Mouse (Mus musculus) liver, postnatal 0 days (tissue): ENCODE measurements around the gene Pkd1. TPM values are rescaled to one million over a fixed set of nuclear protein-coding genes. Genes with fewer than 3 reads are reported as not detected.

ENCODE experiments used
- ATAC-seq: fragments of 200-750 bp; cut with Nextera tagmentation; 2 replicates; pipeline ENCODE4 v1.8.0; 2017; ENCODE audit warnings: mild to moderate bottlenecking, moderate library complexity
- DNase-seq: peaks from one replicate; pipeline ENCODE4 v3.0.0-alpha.2; 2016
- H3K27ac ChIP-seq: fragments of 300-500 bp; sonication (generic); 2 replicates; pipeline ENCODE4 v1.5.1; 2014; ENCODE audit warnings: antibody characterized with exemption, moderate library complexity, mild to moderate bottlenecking, low read depth
- H3K27me3 ChIP-seq: fragments of 300-500 bp; sonication (generic); 2 replicates; pipeline ENCODE4 v1.6.1; 2014; ENCODE audit warnings: low read length, control low read depth, mixed read lengths; ENCODE audit not compliant: insufficient read depth
- H3K36me3 ChIP-seq: fragments of 300-500 bp; sonication (generic); replicated peaks from 2 replicates; pipeline ENCODE4 v1.6.1; 2014; ENCODE audit warnings: mild to moderate bottlenecking, control low read depth, low read length, moderate library complexity, mixed read lengths; ENCODE audit not compliant: insufficient read depth
- H3K4me1 ChIP-seq: fragments of 300-500 bp; sonication (generic); 2 replicates; pipeline ENCODE4 v1.6.1; 2014; ENCODE audit warnings: antibody characterized with exemption, mild to moderate bottlenecking, control low read depth; ENCODE audit not compliant: insufficient read depth
- H3K4me2 ChIP-seq: fragments of 300-500 bp; sonication (generic); 2 replicates; pipeline ENCODE4 v1.6.1; 2014; ENCODE audit warnings: low read depth, mild to moderate bottlenecking, low read length, moderate library complexity, mixed read lengths
- H3K4me3 ChIP-seq: fragments of 300-500 bp; sonication (generic); 2 replicates; pipeline ENCODE4 v1.5.1; 2014; ENCODE audit warnings: low read depth, low read length
- H3K9ac ChIP-seq: fragments of 300-500 bp; sonication (generic); replicated peaks from 2 replicates; pipeline ENCODE4 v1.6.1; 2014; ENCODE audit warnings: mild to moderate bottlenecking, moderate library complexity
- H3K9me3 ChIP-seq: fragments of 300-500 bp; sonication (generic); 2 replicates; pipeline ENCODE4 v1.6.1; 2016; ENCODE audit warnings: mild to moderate bottlenecking, control low read depth, low read length, mixed read lengths
- CTCF ChIP-seq: sonication (generic); IDR thresholded peaks from 2 replicates; pipeline ENCODE4 v1.5.1; 2016; ENCODE audit warnings: antibody characterized with exemption, low read depth
- EP300 ChIP-seq: IDR thresholded peaks from 2 replicates; pipeline ENCODE4 v1.6.1; 2016; ENCODE audit warnings: antibody characterized with exemption, low read depth, mild to moderate bottlenecking
- WGBS: fragments of 180-500 bp; shearing (Covaris S2); extraction: QIAGEN DNeasy Blood & Tissue Kit; methylation state at CpG from one replicate; pipeline ENCODE4 v1.1.7; 2014; ENCODE audit not compliant: insufficient replicate concordance; 5-methylcytosine and 5-hydroxymethylcytosine counted together
- polyA plus RNA-seq: library from polyadenylated mRNA; unstranded; fragments of >200 nt; fragmentation: Nextera tagmentation; extraction: Ambion mirVana; gene quantifications from 2 replicates; pipeline ENCODE4 v1.2.1, GENCODE M21; 2015

Gene Pkd1
- polyA plus RNA-seq, 1 experiment from 2014 or later, result 2.8 TPM

GRCm38 (mm10) chr17:24548921-24549617, 565 bp upstream of the Pkd1 start:
- no peaks in the 10 kb centered on the region for H3K36me3 ChIP-seq
- peak overlapping the region; percentile 82 for H3K4me3 ChIP-seq
- H3K27ac ChIP-seq, result peak overlapping the region; percentile 90
- under 1% methylated on average over 23 of the region's 23 CpGs for WGBS
- ATAC-seq, result peak; percentile 20
- no peaks in the 10 kb centered on the region for H3K27me3 ChIP-seq
- H3K4me2 ChIP-seq, result peak overlapping the region; percentile 100
- H3K9ac ChIP-seq, result peak overlapping the region; percentile 60
- no peak for TF ChIP-seq EP300
- TF ChIP-seq CTCF, result no peak
- peaks cover 18% of the 10 kb centered on the region for H3K4me1 ChIP-seq
- no peaks in the 10 kb centered on the region for H3K9me3 ChIP-seq
- DNase-seq, result peak; percentile 83

- Histone ChIP-seq H3K9me3 (no peaks in the 10 kb centered on the region), H3K4me3 (peak overlapping the region; percentile 82), H3K4me1 (peaks cover 18% of the 10 kb centered on the region), H3K9ac (peak overlapping the region; percentile 81), H3K27me3 (no peaks in the 10 kb centered on the region), H3K27ac (peak overlapping the region; percentile 92), H3K36me3 (no peaks in the 10 kb centered on the region), H3K4me2 (peak overlapping the region; percentile 100)
- 3% methylated on average over 44 of the region's 44 CpGs for WGBS
- TF ChIP-seq EP300 (no peak), CTCF (no peak)
- DNase-seq, result peak; percentile 80
- ATAC-seq, result peak; percentile 70
Measured at GRCm38 (mm10) chr17:24550416-24551049, 899 bp downstream of the Pkd1 start.

GRCm38 (mm10) chr17:24551050-24551444, 1.4 kb downstream of the Pkd1 start:
- ATAC-seq (no peak), DNase-seq (no peak)
- H3K4me2 ChIP-seq, result peak overlapping the region; percentile 100
- H3K27me3 ChIP-seq, result no peaks in the 10 kb centered on the region
- peak overlapping the region; percentile 81 for H3K9ac ChIP-seq
- TF ChIP-seq CTCF (no peak), EP300 (no peak)
- H3K27ac ChIP-seq, result no peak overlapping the region
- H3K4me1 ChIP-seq, result peaks cover 18% of the 10 kb centered on the region
- WGBS, result 62% methylated on average over 3 of the region's 3 CpGs
- H3K9me3 ChIP-seq, result no peaks in the 10 kb centered on the region
- H3K36me3 ChIP-seq, result no peaks in the 10 kb centered on the region
- H3K4me3 ChIP-seq, result peak overlapping the region; percentile 82

GRCm38 (mm10) chr17:24557091-24557490, 7.5 kb downstream of the Pkd1 start:
- Histone ChIP-seq H3K9ac (no peak overlapping the region), H3K27ac (no peak overlapping the region), H3K9me3 (no peaks in the 10 kb centered on the region), H3K27me3 (no peaks in the 10 kb centered on the region), H3K36me3 (no peaks in the 10 kb centered on the region), H3K4me1 (peaks cover 3% of the 10 kb centered on the region; the same call in 1 of the 2 replicates), H3K4me3 (no peak overlapping the region), H3K4me2 (no peak overlapping the region)
- TF ChIP-seq CTCF (no peak), EP300 (no peak)
- 85% methylated on average over 7 of the region's 7 CpGs for WGBS
- no peak for DNase-seq
- no peak for ATAC-seq

- WGBS, result 62% methylated on average over 4 of the region's 4 CpGs
- Histone ChIP-seq H3K4me1 (peaks cover 3% of the 10 kb centered on the region; the same call in 1 of the 2 replicates), H3K4me3 (no peak overlapping the region), H3K36me3 (no peaks in the 10 kb centered on the region), H3K9ac (no peak overlapping the region), H3K9me3 (no peaks in the 10 kb centered on the region), H3K27ac (peak overlapping the region; percentile 67), H3K27me3 (no peaks in the 10 kb centered on the region), H3K4me2 (no peak overlapping the region)
- DNase-seq (no peak), ATAC-seq (no peak)
- TF ChIP-seq CTCF (no peak), EP300 (no peak)
Measured at GRCm38 (mm10) chr17:24558600-24559099, 9.0 kb downstream of the Pkd1 start.

GRCm38 (mm10) chr17:24559146-24559545, 9.5 kb downstream of the Pkd1 start:
- no peak for DNase-seq
- ATAC-seq, result peak; percentile 38; the same call in 1 of the 2 replicates
- H3K36me3 ChIP-seq, result no peaks in the 10 kb centered on the region
- H3K9ac ChIP-seq, result no peak overlapping the region
- no peak overlapping the region for H3K4me2 ChIP-seq
- H3K9me3 ChIP-seq, result no peaks in the 10 kb centered on the region
- H3K4me1 ChIP-seq, result peaks cover 3% of the 10 kb centered on the region; the same call in 1 of the 2 replicates
- no peak overlapping the region for H3K4me3 ChIP-seq
- 75% methylated on average over 3 of the region's 3 CpGs for WGBS
- H3K27me3 ChIP-seq, result no peaks in the 10 kb centered on the region
- peak overlapping the region; percentile 67 for H3K27ac ChIP-seq
- no peak for TF ChIP-seq CTCF
- no peak for TF ChIP-seq EP300
